Mouse (Mus musculus) liver, postnatal 0 days (tissue): Measurements from ENCODE around the gene Itgae. TPM values are rescaled to one million over a fixed set of nuclear protein-coding genes. Genes with fewer than 3 reads are reported as not detected.

Experiments used
- ATAC-seq: fragments of 200-750 bp; cut with Nextera tagmentation; 2 replicates; pipeline ENCODE4 v1.8.0; 2017; ENCODE audit warnings: mild to moderate bottlenecking, moderate library complexity
- DNase-seq: peaks from one replicate; pipeline ENCODE4 v3.0.0-alpha.2; 2016
- H3K27ac ChIP-seq: fragments of 300-500 bp; sonication (generic); 2 replicates; pipeline ENCODE4 v1.5.1; 2014; ENCODE audit warnings: antibody characterized with exemption, moderate library complexity, mild to moderate bottlenecking, low read depth
- H3K27me3 ChIP-seq: fragments of 300-500 bp; sonication (generic); 2 replicates; pipeline ENCODE4 v1.6.1; 2014; ENCODE audit warnings: low read length, control low read depth, mixed read lengths; ENCODE audit not compliant: insufficient read depth
- H3K36me3 ChIP-seq: fragments of 300-500 bp; sonication (generic); replicated peaks from 2 replicates; pipeline ENCODE4 v1.6.1; 2014; ENCODE audit warnings: mild to moderate bottlenecking, control low read depth, low read length, moderate library complexity, mixed read lengths; ENCODE audit not compliant: insufficient read depth
- H3K4me1 ChIP-seq: fragments of 300-500 bp; sonication (generic); 2 replicates; pipeline ENCODE4 v1.6.1; 2014; ENCODE audit warnings: antibody characterized with exemption, mild to moderate bottlenecking, control low read depth; ENCODE audit not compliant: insufficient read depth
- H3K4me2 ChIP-seq: fragments of 300-500 bp; sonication (generic); 2 replicates; pipeline ENCODE4 v1.6.1; 2014; ENCODE audit warnings: low read depth, mild to moderate bottlenecking, low read length, moderate library complexity, mixed read lengths
- H3K4me3 ChIP-seq: fragments of 300-500 bp; sonication (generic); 2 replicates; pipeline ENCODE4 v1.5.1; 2014; ENCODE audit warnings: low read depth, low read length
- H3K9ac ChIP-seq: fragments of 300-500 bp; sonication (generic); replicated peaks from 2 replicates; pipeline ENCODE4 v1.6.1; 2014; ENCODE audit warnings: mild to moderate bottlenecking, moderate library complexity
- H3K9me3 ChIP-seq: fragments of 300-500 bp; sonication (generic); 2 replicates; pipeline ENCODE4 v1.6.1; 2016; ENCODE audit warnings: mild to moderate bottlenecking, control low read depth, low read length, mixed read lengths
- CTCF ChIP-seq: sonication (generic); IDR thresholded peaks from 2 replicates; pipeline ENCODE4 v1.5.1; 2016; ENCODE audit warnings: antibody characterized with exemption, low read depth
- EP300 ChIP-seq: IDR thresholded peaks from 2 replicates; pipeline ENCODE4 v1.6.1; 2016; ENCODE audit warnings: antibody characterized with exemption, low read depth, mild to moderate bottlenecking
- WGBS: fragments of 180-500 bp; shearing (Covaris S2); extraction: QIAGEN DNeasy Blood & Tissue Kit; methylation state at CpG from one replicate; pipeline ENCODE4 v1.1.7; 2014; ENCODE audit not compliant: insufficient replicate concordance; 5-methylcytosine and 5-hydroxymethylcytosine counted together
- polyA plus RNA-seq: library from polyadenylated mRNA; unstranded; fragments of >200 nt; fragmentation: Nextera tagmentation; extraction: Ambion mirVana; gene quantifications from 2 replicates; pipeline ENCODE4 v1.2.1, GENCODE M21; 2015

Gene Itgae
- polyA plus RNA-seq, 1 experiment from 2014 or later = 0.33 TPM

DNA sequence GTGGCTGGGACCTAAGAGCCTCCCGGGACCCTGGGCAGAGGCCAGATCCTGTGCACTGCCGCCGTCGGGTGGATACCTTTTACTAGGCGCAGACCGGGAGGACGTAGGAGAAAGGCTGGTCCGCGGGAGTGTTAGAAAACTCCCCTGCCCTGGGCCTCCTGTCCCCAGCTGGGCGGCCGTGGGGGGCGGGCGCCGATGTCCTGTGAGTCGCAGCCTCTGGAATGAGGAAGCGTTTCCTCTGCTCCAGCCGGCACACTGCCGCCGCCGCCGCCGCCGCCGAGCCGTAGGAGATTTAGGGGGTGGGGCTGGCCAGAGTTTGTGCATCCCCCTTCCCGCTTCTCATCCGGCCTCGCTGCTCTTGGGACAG is 87.1 kb downstream of the Itgae start:
- peak overlapping the region; percentile 97 for H3K4me3 ChIP-seq
- peak overlapping the region; percentile 94 for H3K27ac ChIP-seq
- peaks cover 25% of the 10 kb centered on the region for H3K4me1 ChIP-seq
- H3K36me3 ChIP-seq = peaks cover 8% of the 10 kb centered on the region; the same call in 1 of the 2 replicates
- DNase-seq = peak; percentile 81
- no peaks in the 10 kb centered on the region for H3K9me3 ChIP-seq
- peak overlapping the region; percentile 99 for H3K4me2 ChIP-seq
- TF ChIP-seq EP300 (no peak), CTCF (no peak)
- WGBS = 0% methylated on average over 28 of the region's 28 CpGs
- peak overlapping the region; percentile 86 for H3K9ac ChIP-seq
- no peaks in the 10 kb centered on the region for H3K27me3 ChIP-seq
- peak; percentile 63 for ATAC-seq

DNA sequence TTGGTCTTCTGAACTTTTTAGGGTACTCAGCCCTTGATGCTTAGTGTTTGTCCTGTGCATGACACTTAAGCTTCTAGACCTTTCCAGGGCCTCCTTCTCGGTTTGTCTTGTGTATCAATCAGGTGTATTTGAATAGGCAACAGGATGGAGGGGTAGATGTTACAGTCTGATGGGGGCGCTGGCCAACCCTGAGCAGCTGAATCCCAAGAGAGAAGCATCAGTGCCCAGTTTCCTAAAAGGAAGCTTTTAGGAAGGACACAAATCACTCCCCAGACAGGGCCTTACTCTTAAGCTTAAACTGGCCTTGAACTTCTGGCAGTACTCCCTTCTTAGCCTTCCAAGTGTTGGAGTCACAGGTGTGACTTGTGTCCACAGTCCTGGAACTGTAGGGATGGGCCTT is 87.5 kb downstream of the Itgae start:
- DNase-seq (no peak), ATAC-seq (no peak)
- Histone ChIP-seq H3K9ac (peak overlapping the region; percentile 86), H3K36me3 (peaks cover 8% of the 10 kb centered on the region; the same call in 1 of the 2 replicates), H3K4me3 (peak overlapping the region; percentile 97), H3K9me3 (no peaks in the 10 kb centered on the region), H3K27ac (peak overlapping the region; percentile 94), H3K4me2 (peak overlapping the region; percentile 99), H3K4me1 (peaks cover 24% of the 10 kb centered on the region), H3K27me3 (no peaks in the 10 kb centered on the region)
- 16% methylated on average over 2 of the region's 2 CpGs for WGBS
- no peak for TF ChIP-seq EP300
- no peak for TF ChIP-seq CTCF

DNA sequence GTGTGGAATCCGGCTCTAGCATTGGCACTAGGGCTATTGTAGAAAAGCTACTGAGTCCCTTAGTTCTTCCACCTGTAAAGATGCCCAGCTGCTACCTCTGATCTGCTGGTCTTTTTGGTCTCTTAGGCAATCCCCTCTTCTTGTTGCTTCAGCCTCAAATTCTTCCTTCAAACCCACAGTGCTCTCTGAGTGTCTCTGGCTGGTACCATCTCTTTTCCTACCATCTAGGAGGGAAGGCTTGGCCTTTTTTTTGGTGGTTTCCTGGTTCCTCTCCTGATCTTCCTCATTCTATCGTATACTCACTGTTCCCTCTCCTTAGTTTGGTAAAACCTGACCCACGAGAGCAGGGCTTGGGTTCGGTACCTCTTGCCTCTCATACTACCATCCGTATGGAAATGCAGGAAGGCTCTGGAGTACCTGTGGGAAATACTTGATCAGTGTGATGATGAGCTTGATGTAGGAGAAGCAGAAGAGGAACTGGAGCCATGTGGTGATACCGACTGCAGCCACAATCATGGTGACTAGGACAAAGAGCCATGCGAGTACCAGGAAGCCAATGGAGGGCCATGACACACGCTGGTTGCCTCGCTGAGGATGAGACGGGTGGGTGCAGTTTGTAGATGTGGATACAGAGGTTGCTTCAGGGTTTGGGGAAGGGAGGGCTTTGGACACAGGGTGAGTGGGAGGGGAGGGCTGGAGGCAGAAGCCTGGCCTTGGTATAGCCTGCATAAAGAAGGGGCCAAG is 95.7 kb downstream of the Itgae start:
- H3K4me1 ChIP-seq = no peaks in the 10 kb centered on the region
- ATAC-seq = no peak
- H3K9ac ChIP-seq = no peak overlapping the region
- TF ChIP-seq CTCF = no peak
- no peak for TF ChIP-seq EP300
- H3K4me2 ChIP-seq = no peak overlapping the region
- no peak overlapping the region for H3K27ac ChIP-seq
- H3K27me3 ChIP-seq = no peaks in the 10 kb centered on the region
- peaks cover 31% of the 10 kb centered on the region for H3K36me3 ChIP-seq
- DNase-seq = no peak
- 68% methylated on average over 10 of the region's 10 CpGs for WGBS
- no peak overlapping the region for H3K4me3 ChIP-seq
- H3K9me3 ChIP-seq = no peaks in the 10 kb centered on the region

DNA sequence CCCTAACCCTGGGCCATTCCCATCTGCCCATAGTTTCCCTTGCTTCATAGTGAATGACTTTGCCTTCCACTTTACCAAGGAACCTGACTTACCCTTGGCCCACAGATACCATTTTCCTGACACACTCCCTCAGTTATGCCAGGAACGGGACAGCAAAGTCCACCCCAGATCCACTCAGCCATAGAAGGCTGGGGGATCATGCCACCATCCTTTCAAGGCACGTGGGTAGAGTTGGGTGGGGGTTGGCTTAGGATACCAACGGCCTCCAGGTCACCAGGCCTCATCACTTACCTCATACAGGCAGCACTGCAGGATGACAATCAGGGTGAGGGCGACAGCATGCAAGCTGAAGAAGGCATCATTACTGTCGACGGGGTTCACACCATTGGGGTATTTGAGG is 96.8 kb downstream of the Itgae start:
- 80% methylated on average over 6 of the region's 6 CpGs for WGBS
- no peak overlapping the region for H3K27ac ChIP-seq
- TF ChIP-seq EP300 (no peak), CTCF (no peak)

DNA sequence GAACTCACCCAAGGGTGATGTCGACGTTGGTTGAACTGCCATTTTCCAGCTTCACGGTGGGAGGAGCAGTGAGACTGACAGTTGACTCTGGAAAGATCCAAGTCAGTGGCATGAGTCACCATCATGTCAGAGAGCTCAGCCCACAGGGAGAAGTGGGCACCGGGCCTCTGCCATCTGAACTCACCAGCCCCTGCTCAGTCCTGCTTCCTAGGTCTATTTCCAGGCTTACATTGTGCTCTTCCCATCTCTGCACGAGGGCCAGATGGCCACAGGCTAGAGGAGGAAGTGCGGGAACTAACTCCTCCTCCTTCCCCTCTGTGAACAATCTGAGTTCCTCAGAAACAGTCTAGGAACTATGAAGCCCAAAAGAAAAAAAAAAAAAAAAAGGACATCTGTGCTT is 102.7 kb downstream of the Itgae start:
- 47% methylated on average over 6 of the region's 6 CpGs for WGBS
- no peak overlapping the region for H3K27ac ChIP-seq
- no peak overlapping the region for H3K4me3 ChIP-seq
- H3K4me1 ChIP-seq = peaks cover 3% of the 10 kb centered on the region
- no peak overlapping the region for H3K9ac ChIP-seq
- H3K36me3 ChIP-seq = peaks cover 40% of the 10 kb centered on the region
- no peaks in the 10 kb centered on the region for H3K9me3 ChIP-seq
- H3K27me3 ChIP-seq = no peaks in the 10 kb centered on the region
- H3K4me2 ChIP-seq = no peak overlapping the region
- no peak for TF ChIP-seq CTCF
- TF ChIP-seq EP300 = no peak
- no peak for DNase-seq
- ATAC-seq = no peak

More for the DNA sequence above, 96.8 kb downstream of the Itgae start:
- Histone ChIP-seq H3K4me1 (no peaks in the 10 kb centered on the region), H3K9me3 (no peaks in the 10 kb centered on the region), H3K4me3 (no peak overlapping the region), H3K9ac (no peak overlapping the region), H3K4me2 (no peak overlapping the region), H3K27me3 (no peaks in the 10 kb centered on the region), H3K36me3 (peaks cover 42% of the 10 kb centered on the region)
- DNase-seq (no peak), ATAC-seq (no peak)

DNA sequence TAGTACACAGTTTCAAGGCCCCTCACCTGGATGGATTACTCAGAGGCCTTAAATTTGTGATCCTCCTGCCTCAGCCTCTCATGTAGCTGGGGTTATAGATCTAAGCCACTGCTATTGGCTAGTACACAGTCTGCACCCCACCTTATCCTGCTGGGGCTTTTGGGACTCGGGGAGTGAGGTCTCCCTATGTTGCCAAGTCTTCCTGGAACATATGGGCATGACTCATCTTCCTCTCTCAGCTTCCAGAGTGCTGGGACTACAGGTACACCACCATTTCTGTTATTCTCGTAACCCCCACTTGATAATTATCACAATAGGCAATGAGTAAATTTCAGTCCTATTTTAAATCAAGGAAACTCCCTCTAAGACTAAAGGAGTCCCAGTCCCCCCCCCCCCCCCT is 104.1 kb downstream of the Itgae start:
- ATAC-seq (no peak), DNase-seq (no peak)
- H3K4me3 ChIP-seq = no peak overlapping the region
- H3K9ac ChIP-seq = no peak overlapping the region
- WGBS = 80% methylated on average over 2 of the region's 2 CpGs
- H3K36me3 ChIP-seq = peaks cover 35% of the 10 kb centered on the region
- H3K9me3 ChIP-seq = no peaks in the 10 kb centered on the region
- no peak for TF ChIP-seq EP300
- no peak for TF ChIP-seq CTCF
- no peaks in the 10 kb centered on the region for H3K27me3 ChIP-seq
- H3K4me2 ChIP-seq = no peak overlapping the region
- H3K4me1 ChIP-seq = peaks cover 4% of the 10 kb centered on the region
- no peak overlapping the region for H3K27ac ChIP-seq

Other genes starting within 250 kb of the Itgae start
- gene Atp2a3, start 129.4 kb upstream of the Itgae start, polyA plus RNA-seq = 13.5 and 14.6 TPM in 2 replicates
- 7.0 and 7.9 TPM in 2 replicates for gene P2rx1, start 91.5 kb upstream of the Itgae start, polyA plus RNA-seq
- gene Camkk1, start 71.6 kb upstream of the Itgae start, polyA plus RNA-seq = 0.76 and 0.78 TPM in 2 replicates
- 2.7 TPM in 2 replicates for gene Ncbp3, start 42.8 kb upstream of the Itgae start, polyA plus RNA-seq
- 4.6 and 5.3 TPM in 2 replicates for gene Haspin, start 47.7 kb downstream of the Itgae start, polyA plus RNA-seq
- gene P2rx5, start 69.8 kb downstream of the Itgae start, polyA plus RNA-seq = 0.11 and 0.21 TPM in 2 replicates
- gene Emc6, start 86.5 kb downstream of the Itgae start, polyA plus RNA-seq = 169 and 174 TPM in 2 replicates
- 32.7 and 35.6 TPM in 2 replicates for gene Tax1bp3, start 86.5 kb downstream of the Itgae start, polyA plus RNA-seq
- gene Ctns, start 108.5 kb downstream of the Itgae start, polyA plus RNA-seq = 7.3 and 8.4 TPM in 2 replicates
- gene Shpk, start 108.9 kb downstream of the Itgae start, polyA plus RNA-seq = 8.1 and 8.2 TPM in 2 replicates
- gene Trpv1, start 143.7 kb downstream of the Itgae start, polyA plus RNA-seq = 0.07 TPM in 2 replicates
- gene Trpv3, start 176.8 kb downstream of the Itgae start, polyA plus RNA-seq = 0.02 and 0.05 TPM in 2 replicates
- gene Aspa, start 239.0 kb downstream of the Itgae start, polyA plus RNA-seq = 9.1 and 10.2 TPM in 2 replicates
- 0.06 TPM in 1 of 2 replicates, not detected in the other for gene Gm49340, start 239.2 kb downstream of the Itgae start, polyA plus RNA-seq
- gene Spata22, start 239.2 kb downstream of the Itgae start, polyA plus RNA-seq = 3.1 and 3.9 TPM in 2 replicates